Mouse (Mus musculus) cortical plate, adult 2 months (tissue): ENCODE data around the gene Rpn1.

Experiments
- CTCF ChIP-seq: fragments of 200-500 bp; IDR thresholded peaks from 2 replicates; pipeline ENCODE4 v1.5.1; 2011; ENCODE audit warnings: mild to moderate bottlenecking, control low read depth, low read length; ENCODE audit not compliant: insufficient read depth; ENCODE audit errors: extremely low read depth
- POLR2A ChIP-seq: fragments of 200-500 bp; IDR thresholded peaks from 2 replicates; pipeline ENCODE4 v1.6.1; 2011; ENCODE audit warnings: mild to moderate bottlenecking, low read length, control low read depth; ENCODE audit not compliant: insufficient read depth; ENCODE audit errors: extremely low read depth

DNA sequence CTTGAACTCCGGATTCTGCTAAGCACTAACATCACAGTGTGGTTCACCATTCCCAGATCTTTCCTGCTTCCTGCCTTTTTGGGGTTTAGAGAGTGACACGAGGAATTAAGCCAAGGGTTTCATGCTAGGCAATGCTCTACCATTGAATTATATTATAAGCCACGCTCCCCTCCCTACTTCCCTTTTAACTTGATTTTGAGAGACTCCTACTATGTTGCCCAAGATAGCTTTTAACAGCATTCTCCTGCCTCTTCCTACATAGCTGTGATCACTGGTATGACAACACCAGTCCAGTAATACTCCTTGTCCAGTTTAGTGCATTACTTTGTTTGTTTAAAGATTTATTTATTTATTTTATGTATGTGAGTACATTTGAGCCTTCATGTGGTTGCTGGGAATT is 16.6 kb upstream of the Rpn1 start:
- TF ChIP-seq CTCF (no peak), POLR2A (no peak)
